21 mouse cellular contexts compared by ENCODE assay signal in genomic region chr2:156451225-156452148, GRCm38 (mm10). TPM values are rescaled to one million over a fixed set of nuclear protein-coding genes. Genes with fewer than 3 reads are reported as not detected.
A peak's percentile ranks its signal among the peaks of the same experiment; 100 is the strongest.
DNase-seq lines count a peak whose midpoint lies in the region; ATAC-seq and TF ChIP-seq lines count a peak whose summit lies in the region.
"Had no signal": no experiment of that assay in that cellular context is flagged by ENCODE, and none has a peak within 500 bp of the region (broad histone marks: within the 10 kb centered on the region; RNA-seq: fewer than 3 reads in every experiment).

No protein-coding gene starts in this region.

- TF ChIP-seq EP300 in ES-Bruce4 (IDR thresholded peaks at IDR 0.05; ENCODE audit: insufficient read depth, low read depth, low read length), result peak; percentile 62; the same call in 1 of the 2 replicates

- TF ChIP-seq CTCF in ES-Bruce4 (IDR thresholded peaks at IDR 0.05; ENCODE audit: low read depth, low read length), result no peak

- H3K4me2 ChIP-seq in forebrain, embryonic 12.5 days, result no peak overlapping the region
- H3K4me2 ChIP-seq: embryonic facial prominence, embryonic 13.5 days; hindbrain, embryonic 13.5 days; limb, embryonic 13.5 days; midbrain, embryonic 11.5 days; neural tube, embryonic 15.5 days had no signal

- DNase-seq in forebrain, embryonic 10.5 days (ENCODE audit: extremely low spot score, low spot score), result no peak
- peak; percentile 33 for DNase-seq in kidney, postnatal 14 days
- DNase-seq in kidney, postnatal 4 days, result no peak
- peak; percentile 64 to 67 for DNase-seq in kidney, postnatal 36 days
- DNase-seq in thymus, postnatal 4 days, result no peak
- DNase-seq: cerebellum, adult 11-12 months; gastrocnemius, adult 2 months; heart, adult 2 months; liver, postnatal 0 days; lung, postnatal 4 days; retina, postnatal 1 day; thymus, postnatal 14 days had no signal

- peak overlapping the region; percentile 69 for H3K27ac ChIP-seq in forebrain, embryonic 10.5 days
- no peak overlapping the region for H3K27ac ChIP-seq in forebrain, embryonic 12.5 days
- peak overlapping the region; percentile 20; the same call in 1 of the 2 replicates for H3K27ac ChIP-seq in ES-Bruce4 (ENCODE audit: insufficient read depth, low read length)
- H3K27ac ChIP-seq: embryonic facial prominence, embryonic 13.5 days; gastrocnemius, adult 2 months; heart, adult 2 months; hindbrain, embryonic 13.5 days; limb, embryonic 13.5 days; neural tube, embryonic 15.5 days had no signal

- 90% methylated on average over 13 of the region's 13 CpGs for WGBS in forebrain, embryonic 10.5 days
- 85% methylated on average over 13 of the region's 13 CpGs for WGBS in forebrain, embryonic 12.5 days

- H3K9ac ChIP-seq in forebrain, embryonic 12.5 days, result no peak overlapping the region
- no peak overlapping the region for H3K9ac ChIP-seq in ES-Bruce4 (ENCODE audit: low read depth, poor library complexity, severe bottlenecking)
- H3K9ac ChIP-seq: embryonic facial prominence, embryonic 13.5 days; hindbrain, embryonic 13.5 days; limb, embryonic 13.5 days; liver, postnatal 0 days; neural tube, embryonic 15.5 days had no signal

- no peaks in the 10 kb centered on the region for H3K9me3 ChIP-seq in forebrain, embryonic 10.5 days
- no peaks in the 10 kb centered on the region for H3K9me3 ChIP-seq in forebrain, embryonic 12.5 days
- H3K9me3 ChIP-seq in ES-Bruce4 (replicated peaks; ENCODE audit: control insufficient read depth, insufficient read depth, low read length, poor library complexity, severe bottlenecking), result no peaks in the 10 kb centered on the region
- H3K9me3 ChIP-seq: embryonic facial prominence, embryonic 13.5 days; G1E; hindbrain, embryonic 13.5 days; limb, embryonic 13.5 days; neural tube, embryonic 15.5 days had no signal

- H3K36me3 ChIP-seq in forebrain, embryonic 10.5 days (replicated peaks), result no peaks in the 10 kb centered on the region
- H3K36me3 ChIP-seq in forebrain, embryonic 12.5 days (replicated peaks), result no peaks in the 10 kb centered on the region
- H3K36me3 ChIP-seq in ES-Bruce4 (ENCODE audit: control insufficient read depth, insufficient read depth, low read length, poor library complexity, severe bottlenecking), result no peaks in the 10 kb centered on the region
- H3K36me3 ChIP-seq: embryonic facial prominence, embryonic 13.5 days; G1E; limb, embryonic 13.5 days had no signal

- no peak overlapping the region for H3K4me3 ChIP-seq in forebrain, embryonic 10.5 days
- no peak overlapping the region for H3K4me3 ChIP-seq in forebrain, embryonic 12.5 days (replicated peaks)
- H3K4me3 ChIP-seq in ES-Bruce4 (ENCODE audit: low read depth, low read length), result no peak overlapping the region
- H3K4me3 ChIP-seq: embryonic facial prominence, embryonic 13.5 days; gastrocnemius, adult 2 months; heart, adult 2 months; hindbrain, embryonic 13.5 days; limb, embryonic 13.5 days; neural tube, embryonic 15.5 days had no signal

- ATAC-seq in forebrain, embryonic 12.5 days (ENCODE audit: low FRiP score), result no peak
- ATAC-seq: intestine, postnatal 0 days; liver, postnatal 0 days had no signal

- H3K4me1 ChIP-seq in forebrain, embryonic 10.5 days, result peaks cover 32% of the 10 kb centered on the region
- H3K4me1 ChIP-seq in forebrain, embryonic 12.5 days, result peaks cover 8% of the 10 kb centered on the region
- peaks cover 20% of the 10 kb centered on the region for H3K4me1 ChIP-seq in ES-Bruce4 (ENCODE audit: control insufficient read depth, insufficient read depth, low read length)
- H3K4me1 ChIP-seq: neural tube, embryonic 15.5 days had no signal

- TF ChIP-seq POLR2A in ES-Bruce4 (IDR thresholded peaks at IDR 0.05; ENCODE audit: insufficient read depth, low read length), result no peak

- H3K27me3 ChIP-seq in forebrain, embryonic 10.5 days (ENCODE audit: poor library complexity, severe bottlenecking), result no peaks in the 10 kb centered on the region
- H3K27me3 ChIP-seq in forebrain, embryonic 12.5 days, result no peaks in the 10 kb centered on the region
- H3K27me3 ChIP-seq in ES-Bruce4 (ENCODE audit: control insufficient read depth, insufficient read depth, low read length, poor library complexity, severe bottlenecking), result no peaks in the 10 kb centered on the region
- H3K27me3 ChIP-seq: embryonic facial prominence, embryonic 13.5 days; hindbrain, embryonic 13.5 days; limb, embryonic 13.5 days; neural tube, embryonic 15.5 days had no signal

RNA-seq across cellular contexts. Expression of gene Epb41l1, which starts 30.8 kb away (rescaled TPM):
- 0.93 and 1.1 TPM in 2 replicates for polyA plus RNA-seq in forebrain, embryonic 10.5 days (2016; fragmentation: Nextera tagmentation; extraction: Ambion mirVana)
- polyA plus RNA-seq in forebrain, embryonic 12.5 days (2016; fragmentation: Nextera tagmentation; extraction: Ambion mirVana), result 4.1 and 4.4 TPM in 2 replicates
- 21.4 and 23.6 TPM in 2 replicates for polyA plus RNA-seq in ES-Bruce4 (2011; ENCODE audit: insufficient read depth, insufficient read length, low read depth, missing spikeins)

Comparison
In these comparisons a context has a peak if more than half of its experiments do, and no peak if none do; other contexts are left out.
1. DNase-seq: peak in kidney, postnatal 14 days (single experiment) and kidney, postnatal 36 days (2 of 2); none in forebrain, embryonic 10.5 days (single experiment), kidney, postnatal 4 days (0 of 2) and thymus, postnatal 4 days (single experiment).